8 mouse cellular contexts compared by ENCODE assay signal in the genomic region with DNA sequence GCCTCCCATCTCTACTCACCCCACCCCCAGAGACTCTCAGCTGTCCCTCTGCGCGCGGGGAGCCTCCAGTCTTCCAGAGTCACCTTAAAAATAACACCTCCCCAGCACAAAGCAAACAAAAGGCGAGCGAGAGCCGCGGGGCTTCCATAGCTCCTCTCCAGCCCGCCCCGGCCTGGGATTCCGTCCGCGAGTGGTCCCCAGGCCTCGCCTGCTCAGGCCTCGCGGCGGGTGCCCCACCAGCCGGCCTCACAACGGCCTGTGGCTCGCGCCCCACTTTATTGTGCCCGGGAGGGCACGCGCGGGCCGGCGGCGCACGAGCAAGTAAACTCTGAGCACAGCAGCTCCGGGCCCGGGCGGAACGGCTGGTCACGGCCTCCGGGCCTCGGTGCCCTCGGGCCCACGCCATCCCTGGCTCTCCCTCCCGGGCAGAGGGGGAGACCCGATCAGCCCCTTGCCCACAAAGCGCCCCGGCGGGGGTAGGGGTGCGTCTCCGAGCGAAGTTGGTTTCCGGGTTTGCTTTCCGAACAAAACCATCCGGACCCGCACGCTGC. TPM values are rescaled to one million over a fixed set of nuclear protein-coding genes. Genes with fewer than 3 reads are reported as not detected.
DNase-seq lines count a peak whose midpoint lies in the region; ATAC-seq lines count a peak whose summit lies in the region.

No protein-coding gene starts in this region.

- H3K4me1 ChIP-seq in forebrain, embryonic 10.5 days, result peaks cover 39% of the 10 kb centered on the region
- peaks cover 31% of the 10 kb centered on the region for H3K4me1 ChIP-seq in intestine, embryonic 16.5 days (ENCODE audit: control insufficient read depth, insufficient read depth, low read length)

- peaks cover 8% of the 10 kb centered on the region; the same call in 1 of the 2 replicates for H3K9me3 ChIP-seq in forebrain, embryonic 10.5 days
- H3K9me3 ChIP-seq in intestine, embryonic 16.5 days (ENCODE audit: control insufficient read depth, low read length), result no peaks in the 10 kb centered on the region

- H3K4me2 ChIP-seq in intestine, embryonic 16.5 days (ENCODE audit: low read depth, low read length), result peak overlapping the region; percentile 86

- peak overlapping the region; percentile 99 for H3K27ac ChIP-seq in forebrain, embryonic 10.5 days
- peak overlapping the region; percentile 82 for H3K27ac ChIP-seq in intestine, embryonic 16.5 days (ENCODE audit: low read length)

- no peaks in the 10 kb centered on the region for H3K27me3 ChIP-seq in forebrain, embryonic 10.5 days (ENCODE audit: poor library complexity, severe bottlenecking)
- no peaks in the 10 kb centered on the region for H3K27me3 ChIP-seq in intestine, embryonic 16.5 days (replicated peaks; ENCODE audit: control insufficient read depth, insufficient read depth, low read length)

- DNase-seq in ovary, postnatal 10 days (ENCODE audit: low spot score), result peak; percentile 45
- DNase-seq in ovary, postnatal 14 days (ENCODE audit: low spot score), result no peak
- DNase-seq in adrenal gland, postnatal 14 days, result peak; percentile 67
- DNase-seq in forebrain, embryonic 10.5 days (ENCODE audit: extremely low spot score, low spot score), result peak; percentile 54
- peak; percentile 57 to 61 for DNase-seq in lung, postnatal 4 days
- DNase-seq in spleen, postnatal 14 days (ENCODE audit: low spot score in 2 of 2), result peak; percentile 22 to 34

- WGBS in forebrain, embryonic 10.5 days, result under 1% methylated on average over 47 of the region's 50 CpGs
- under 1% methylated on average over 50 of the region's 50 CpGs for WGBS in intestine, embryonic 16.5 days

- peak; percentile 39 for ATAC-seq in intestine, embryonic 16.5 days
- no peak for ATAC-seq in megakaryocyte progenitor cell, adult 5-6 weeks (replicated peaks; ENCODE audit: poor library complexity)

- H3K9ac ChIP-seq in intestine, embryonic 16.5 days (ENCODE audit: low read depth, low read length), result peak overlapping the region; percentile 98

- H3K4me3 ChIP-seq in forebrain, embryonic 10.5 days, result peak overlapping the region; percentile 100
- peak overlapping the region; percentile 86 for H3K4me3 ChIP-seq in intestine, embryonic 16.5 days (ENCODE audit: low read length)

- peaks cover 36% of the 10 kb centered on the region for H3K36me3 ChIP-seq in forebrain, embryonic 10.5 days (replicated peaks)
- no peaks in the 10 kb centered on the region; the same call in 1 of the 2 replicates for H3K36me3 ChIP-seq in intestine, embryonic 16.5 days (ENCODE audit: control insufficient read depth, insufficient read depth, low read length)

RNA-seq across cellular contexts. Expression of gene H2afy, which starts 1.5 kb away (rescaled TPM):
- 126 and 140 TPM in 2 replicates for total RNA-seq in adrenal gland, postnatal 14 days (2021)
- polyA plus RNA-seq in forebrain, embryonic 10.5 days (2016; fragmentation: Nextera tagmentation; extraction: Ambion mirVana), result 554 and 558 TPM in 2 replicates
- 235 and 246 TPM in 2 replicates for polyA plus RNA-seq in intestine, embryonic 16.5 days (2015; fragmentation: Nextera tagmentation; extraction: Ambion mirVana)
- 720 and 754 TPM in 2 replicates for total RNA-seq in megakaryocyte progenitor cell, adult 5-6 weeks (2015)
- 1,515 and 1,537 TPM in 2 replicates for total RNA-seq in megakaryocyte progenitor cell, adult 5-6 weeks (2017)

RNA-seq across cellular contexts. Expression of gene Tifab, which starts 44.0 kb away (rescaled TPM):
- 1.1 and 2.4 TPM in 2 replicates for total RNA-seq in adrenal gland, postnatal 14 days (2021)
- 0.97 and 1.2 TPM in 2 replicates for polyA plus RNA-seq in forebrain, embryonic 10.5 days (2016; fragmentation: Nextera tagmentation; extraction: Ambion mirVana)
- polyA plus RNA-seq in intestine, embryonic 16.5 days (2015; fragmentation: Nextera tagmentation; extraction: Ambion mirVana), result 4.8 and 4.9 TPM in 2 replicates
- total RNA-seq in megakaryocyte progenitor cell, adult 5-6 weeks (2015), result 81.5 and 82.6 TPM in 2 replicates
- 99.3 and 113 TPM in 2 replicates for total RNA-seq in megakaryocyte progenitor cell, adult 5-6 weeks (2017)

Comparison
In these comparisons a context has a peak if more than half of its experiments do, and no peak if none do; other contexts are left out.
1. RNA of gene Tifab, which starts 44.0 kb away (total RNA-seq): 81.5 to 113 TPM in megakaryocyte progenitor cell, adult 5-6 weeks; 1.1 to 2.4 TPM in adrenal gland, postnatal 14 days; every median in the first group is over 10 times any median in the second.